Mouse (Mus musculus): Measurements from ENCODE around the gene Wscd2. TPM values are rescaled to one million over a fixed set of nuclear protein-coding genes. Genes with fewer than 3 reads are reported as not detected.

Gene Wscd2
- polyA plus RNA-seq, 1 experiment: 3.5 TPM

GRCm38 (mm10) chr5:113467072-113467471 is 23.1 kb upstream of the Wscd2 start:
- Histone ChIP-seq H3K36me3 (ENCODE audit: control insufficient read depth, insufficient read depth, low read length) (no peaks in the 10 kb centered on the region), H3K27ac (ENCODE audit: insufficient read depth, low read depth, low read length) (no peak overlapping the region), H3K27me3 (ENCODE audit: control insufficient read depth, insufficient read depth, low read length) (no peaks in the 10 kb centered on the region), H3K4me3 (ENCODE audit: low read depth, low read length) (no peak overlapping the region), H3K4me1 (ENCODE audit: control insufficient read depth, insufficient read depth, insufficient read length, low read length) (no peaks in the 10 kb centered on the region)
- 37% methylated on average over 4 of the region's 4 CpGs for WGBS
- TF ChIP-seq CTCF (IDR thresholded peaks at IDR 0.05; ENCODE audit: extremely low read depth, insufficient read length, insufficient replicate concordance, low read depth, low read length) (no peak), POLR2A (IDR thresholded peaks at IDR 0.05; ENCODE audit: low read depth, low read length) (no peak)

- Histone ChIP-seq H3K27me3 (ENCODE audit: control insufficient read depth, insufficient read depth, low read length) (no peaks in the 10 kb centered on the region), H3K36me3 (ENCODE audit: control insufficient read depth, insufficient read depth, low read length) (no peaks in the 10 kb centered on the region), H3K27ac (ENCODE audit: insufficient read depth, low read depth, low read length) (no peak overlapping the region), H3K4me1 (ENCODE audit: control insufficient read depth, insufficient read depth, insufficient read length, low read length) (no peaks in the 10 kb centered on the region), H3K4me3 (ENCODE audit: low read depth, low read length) (no peak overlapping the region)
- TF ChIP-seq POLR2A (IDR thresholded peaks at IDR 0.05; ENCODE audit: low read depth, low read length): no peak
- TF ChIP-seq CTCF (IDR thresholded peaks at IDR 0.05; ENCODE audit: extremely low read depth, insufficient read length, insufficient replicate concordance, low read depth, low read length): no peak
- WGBS: 3% methylated on average over 8 of the region's 8 CpGs
Measured at GRCm38 (mm10) chr5:113467765-113468164, 22.4 kb upstream of the Wscd2 start.

GRCm38 (mm10) chr5:113468625-113469024 is 21.5 kb upstream of the Wscd2 start:
- Histone ChIP-seq H3K4me3 (ENCODE audit: low read depth, low read length) (no peak overlapping the region), H3K4me1 (ENCODE audit: control insufficient read depth, insufficient read depth, insufficient read length, low read length) (no peaks in the 10 kb centered on the region), H3K36me3 (ENCODE audit: control insufficient read depth, insufficient read depth, low read length) (no peaks in the 10 kb centered on the region), H3K27ac (ENCODE audit: insufficient read depth, low read depth, low read length) (no peak overlapping the region), H3K27me3 (ENCODE audit: control insufficient read depth, insufficient read depth, low read length) (no peaks in the 10 kb centered on the region)
- WGBS: 56% methylated on average over 5 of the region's 5 CpGs
- TF ChIP-seq CTCF (IDR thresholded peaks at IDR 0.05; ENCODE audit: extremely low read depth, insufficient read length, insufficient replicate concordance, low read depth, low read length): no peak
- no peak for TF ChIP-seq POLR2A (IDR thresholded peaks at IDR 0.05; ENCODE audit: low read depth, low read length)

GRCm38 (mm10) chr5:113469231-113469630 is 20.9 kb upstream of the Wscd2 start:
- no peaks in the 10 kb centered on the region for H3K36me3 ChIP-seq (ENCODE audit: control insufficient read depth, insufficient read depth, low read length)
- H3K4me3 ChIP-seq (ENCODE audit: low read depth, low read length): no peak overlapping the region
- 74% methylated on average over 5 of the region's 5 CpGs for WGBS
- no peaks in the 10 kb centered on the region for H3K4me1 ChIP-seq (ENCODE audit: control insufficient read depth, insufficient read depth, insufficient read length, low read length)
- H3K27me3 ChIP-seq (ENCODE audit: control insufficient read depth, insufficient read depth, low read length): no peaks in the 10 kb centered on the region
- no peak overlapping the region for H3K27ac ChIP-seq (ENCODE audit: insufficient read depth, low read depth, low read length)
- TF ChIP-seq CTCF (IDR thresholded peaks at IDR 0.05; ENCODE audit: extremely low read depth, insufficient read length, insufficient replicate concordance, low read depth, low read length) (no peak), POLR2A (IDR thresholded peaks at IDR 0.05; ENCODE audit: low read depth, low read length) (no peak)

- H3K27me3 ChIP-seq (ENCODE audit: control insufficient read depth, insufficient read depth, low read length): no peaks in the 10 kb centered on the region
- 81% methylated on average over 5 of the region's 5 CpGs for WGBS
- no peak for TF ChIP-seq POLR2A (IDR thresholded peaks at IDR 0.05; ENCODE audit: low read depth, low read length)
- TF ChIP-seq CTCF (IDR thresholded peaks at IDR 0.05; ENCODE audit: extremely low read depth, insufficient read length, insufficient replicate concordance, low read depth, low read length): no peak
- no peak overlapping the region for H3K4me3 ChIP-seq (ENCODE audit: low read depth, low read length)
- H3K27ac ChIP-seq (ENCODE audit: insufficient read depth, low read depth, low read length): no peak overlapping the region
- no peaks in the 10 kb centered on the region for H3K36me3 ChIP-seq (ENCODE audit: control insufficient read depth, insufficient read depth, low read length)
- no peaks in the 10 kb centered on the region for H3K4me1 ChIP-seq (ENCODE audit: control insufficient read depth, insufficient read depth, insufficient read length, low read length)
Measured at GRCm38 (mm10) chr5:113469826-113470225, 20.3 kb upstream of the Wscd2 start.

GRCm38 (mm10) chr5:113471417-113471816 is 18.7 kb upstream of the Wscd2 start:
- Histone ChIP-seq H3K36me3 (ENCODE audit: control insufficient read depth, insufficient read depth, low read length) (no peaks in the 10 kb centered on the region), H3K27me3 (ENCODE audit: control insufficient read depth, insufficient read depth, low read length) (no peaks in the 10 kb centered on the region), H3K4me1 (ENCODE audit: control insufficient read depth, insufficient read depth, insufficient read length, low read length) (no peaks in the 10 kb centered on the region), H3K4me3 (ENCODE audit: low read depth, low read length) (no peak overlapping the region), H3K27ac (ENCODE audit: insufficient read depth, low read depth, low read length) (no peak overlapping the region)
- TF ChIP-seq CTCF (IDR thresholded peaks at IDR 0.05; ENCODE audit: extremely low read depth, insufficient read length, insufficient replicate concordance, low read depth, low read length) (peak; percentile 68; the same call in 1 of the 2 replicates), POLR2A (IDR thresholded peaks at IDR 0.05; ENCODE audit: low read depth, low read length) (no peak)
- 34% methylated on average over 4 of the region's 4 CpGs for WGBS

GRCm38 (mm10) chr5:113472339-113472738 is 17.8 kb upstream of the Wscd2 start:
- Histone ChIP-seq H3K4me3 (ENCODE audit: low read depth, low read length) (no peak overlapping the region), H3K27ac (ENCODE audit: insufficient read depth, low read depth, low read length) (no peak overlapping the region), H3K27me3 (ENCODE audit: control insufficient read depth, insufficient read depth, low read length) (no peaks in the 10 kb centered on the region), H3K36me3 (ENCODE audit: control insufficient read depth, insufficient read depth, low read length) (no peaks in the 10 kb centered on the region), H3K4me1 (ENCODE audit: control insufficient read depth, insufficient read depth, insufficient read length, low read length) (no peaks in the 10 kb centered on the region)
- WGBS: 32% methylated on average over 7 of the region's 7 CpGs
- TF ChIP-seq POLR2A (IDR thresholded peaks at IDR 0.05; ENCODE audit: low read depth, low read length) (no peak), CTCF (IDR thresholded peaks at IDR 0.05; ENCODE audit: extremely low read depth, insufficient read length, insufficient replicate concordance, low read depth, low read length) (no peak)

GRCm38 (mm10) chr5:113476816-113477215 is 13.3 kb upstream of the Wscd2 start:
- Histone ChIP-seq H3K27me3 (ENCODE audit: control insufficient read depth, insufficient read depth, low read length) (no peaks in the 10 kb centered on the region), H3K4me1 (ENCODE audit: control insufficient read depth, insufficient read depth, insufficient read length, low read length) (no peaks in the 10 kb centered on the region), H3K27ac (ENCODE audit: insufficient read depth, low read depth, low read length) (no peak overlapping the region), H3K36me3 (ENCODE audit: control insufficient read depth, insufficient read depth, low read length) (no peaks in the 10 kb centered on the region), H3K4me3 (ENCODE audit: low read depth, low read length) (no peak overlapping the region)
- 29% methylated on average over 6 of the region's 6 CpGs for WGBS
- no peak for TF ChIP-seq POLR2A (IDR thresholded peaks at IDR 0.05; ENCODE audit: low read depth, low read length)
- TF ChIP-seq CTCF (IDR thresholded peaks at IDR 0.05; ENCODE audit: extremely low read depth, insufficient read length, insufficient replicate concordance, low read depth, low read length): no peak
